Mouse (Mus musculus) skeletal muscle tissue, adult 2 months (tissue): ENCODE measurements around the gene Kng2.
"Not testable (repeated sequence)": the region's sequence is repeated elsewhere in the genome, so short reads cannot be mapped to it uniquely, and the experiment has no call there.

ENCODE experiments used
- DNase-seq: peaks from one replicate; pipeline ENCODE4 v3.0.0-alpha.2; 2012; ENCODE audit warnings: low read depth, low spot score

Gene Kng2

DNA sequence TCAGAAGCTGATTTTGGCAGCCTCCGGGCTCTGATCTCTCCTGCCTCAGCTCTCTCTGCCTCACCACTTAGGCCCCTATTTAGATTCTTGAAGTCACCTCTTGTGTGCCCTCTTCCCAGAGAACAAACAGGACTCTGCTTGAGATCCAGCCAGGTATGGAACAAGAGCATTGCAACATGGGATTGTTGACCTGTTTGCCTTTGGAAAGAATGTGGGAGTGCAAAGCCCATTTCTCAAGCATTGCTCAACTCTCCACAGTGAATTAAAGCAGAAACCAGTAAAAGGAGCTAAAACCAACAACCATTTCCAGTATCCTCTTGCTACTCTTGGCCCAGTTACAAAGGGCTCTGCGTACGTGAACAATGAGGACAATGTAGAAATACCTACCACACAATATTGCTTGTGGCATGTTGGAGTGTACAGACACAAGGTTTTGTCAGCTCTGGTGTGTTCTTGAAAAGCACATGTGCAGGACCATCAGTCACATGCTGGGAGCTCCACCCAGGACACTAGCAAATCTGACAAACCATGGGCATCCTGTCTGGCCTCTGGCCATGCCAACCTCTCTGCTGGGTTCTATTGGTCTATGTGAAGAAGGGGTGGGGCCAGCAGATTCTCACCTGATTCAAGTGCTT, at the start of gene Kng2:
Gene Kng2, minus strand, starts transcription at position 517 of the 635 bp plus-strand sequence.
- DNase-seq = not testable (repeated sequence)

DNA sequence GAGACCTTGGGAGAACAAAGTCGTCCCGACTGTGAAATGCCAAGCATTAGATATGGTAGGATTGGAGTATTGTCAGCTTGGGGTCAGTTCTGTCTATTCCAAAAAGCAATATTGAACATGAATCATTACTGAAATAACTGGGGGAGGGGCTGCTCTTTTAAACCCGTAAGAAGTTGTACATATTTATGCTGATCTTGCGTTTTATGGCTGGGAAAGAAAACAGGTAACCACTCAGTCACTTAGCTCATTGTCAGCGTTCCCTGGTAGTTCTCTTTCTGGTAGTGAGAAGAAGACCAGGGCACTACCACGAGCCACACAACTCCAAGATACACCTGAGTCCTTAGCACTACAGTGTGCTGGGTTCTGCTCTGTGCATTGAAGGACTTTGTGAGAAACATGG, 48.2 kb upstream of the Kng2 start:
- not testable (repeated sequence) for DNase-seq

DNA sequence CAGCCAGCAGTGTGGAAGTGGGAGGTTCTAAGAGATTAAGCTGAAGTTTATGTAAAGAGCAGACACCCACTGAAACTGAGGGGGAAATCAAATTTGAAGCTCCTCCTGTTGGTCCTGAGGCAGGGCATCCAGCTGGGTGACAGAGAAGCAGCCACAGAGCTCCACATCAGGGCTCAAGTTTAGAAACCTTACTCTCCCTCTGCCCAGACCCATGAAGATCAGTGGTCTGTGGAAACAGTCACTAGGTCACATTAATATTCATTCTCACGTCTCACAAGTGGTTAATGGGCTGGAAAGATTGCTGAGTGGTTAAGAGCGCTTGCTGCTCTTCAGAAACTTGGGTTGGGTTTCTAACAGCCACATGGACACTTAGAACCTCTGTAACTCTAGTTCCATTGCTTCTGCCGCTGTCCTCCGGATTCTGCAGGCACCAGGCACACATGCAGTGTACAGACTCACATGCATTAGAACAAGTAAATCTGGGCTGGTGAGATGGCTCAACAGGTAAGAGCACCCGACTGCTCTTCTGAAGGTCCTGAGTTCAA, 31.6 kb upstream of the Kng2 start:
- not testable (repeated sequence) for DNase-seq

DNA sequence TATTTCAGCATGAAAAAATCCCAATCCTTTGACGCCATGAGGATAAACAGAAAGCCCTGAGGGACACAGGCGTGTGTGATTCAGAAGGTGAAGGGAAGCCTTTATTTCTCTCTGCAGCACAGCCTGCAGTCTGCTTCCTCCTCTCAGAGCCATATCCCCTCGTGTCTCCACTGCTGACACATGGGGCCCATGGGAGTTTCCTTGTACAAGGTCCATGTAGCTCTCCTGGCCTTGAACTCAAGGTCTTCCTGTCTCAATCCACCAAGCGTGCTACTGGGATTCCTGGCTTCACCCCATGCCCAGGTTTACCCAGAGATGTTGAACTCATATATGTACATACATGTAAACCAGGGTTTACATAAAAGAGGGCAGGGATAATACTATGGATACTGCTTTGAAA, 30.3 kb upstream of the Kng2 start:
- DNase-seq = not testable (repeated sequence)

DNA sequence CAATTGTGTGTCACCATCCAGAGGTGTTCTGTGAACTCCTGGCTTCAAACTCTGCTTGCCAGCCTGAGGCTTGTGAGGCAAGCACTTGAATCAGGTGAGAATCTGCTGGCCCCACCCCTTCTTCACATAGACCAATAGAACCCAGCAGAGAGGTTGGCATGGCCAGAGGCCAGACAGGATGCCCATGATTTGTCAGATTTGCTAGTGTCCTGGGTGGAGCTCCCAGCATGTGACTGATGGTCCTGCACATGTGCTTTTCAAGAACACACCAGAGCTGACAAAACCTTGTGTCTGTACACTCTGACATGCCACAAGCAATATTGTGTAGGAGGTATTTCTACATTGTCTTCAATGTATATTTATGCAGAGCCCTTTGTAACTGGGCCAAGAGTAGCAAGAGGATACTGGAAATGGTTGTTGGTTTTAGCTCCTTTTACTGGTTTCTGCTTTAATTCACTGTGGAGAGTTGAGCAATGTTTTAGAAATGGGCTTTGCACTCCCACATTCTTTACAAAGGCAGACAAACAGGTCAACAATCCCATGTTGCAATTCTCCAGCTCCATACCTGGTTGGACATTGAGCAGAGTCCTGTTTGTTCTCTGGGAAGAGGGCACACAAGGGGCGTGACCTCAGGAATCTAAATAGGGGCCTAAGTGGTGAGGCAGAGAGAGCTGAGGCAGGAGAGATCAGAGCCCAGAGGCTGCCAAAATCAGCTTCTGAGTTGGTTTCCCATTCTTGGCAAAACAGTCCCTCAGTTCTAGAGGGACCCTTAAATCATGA, 28.6 kb upstream of the Kng2 start, which contains the start of gene Kng1:
Gene Kng1, plus strand, starts transcription at position 198 of the 780 bp plus-strand sequence.
- DNase-seq = not testable (repeated sequence)

DNA sequence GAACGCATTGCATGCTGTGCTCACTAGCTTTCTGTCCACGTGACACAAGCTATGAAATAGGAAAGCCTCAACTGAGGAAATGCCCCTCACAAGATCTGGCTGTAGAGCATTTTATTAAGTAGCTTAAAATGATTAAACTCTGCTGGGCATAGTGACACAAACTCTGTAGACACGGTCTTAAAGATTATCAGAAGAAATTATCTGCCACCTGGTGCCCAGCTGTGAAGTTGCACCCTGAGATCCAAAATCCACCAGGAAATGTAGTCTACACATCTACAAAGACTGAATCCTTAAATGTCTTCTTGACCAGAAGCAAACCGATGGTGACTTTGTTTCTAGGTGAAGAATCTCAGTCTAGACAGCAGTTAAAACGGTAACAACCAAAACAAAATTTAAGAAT, 17.0 kb upstream of the Kng2 start:
- no peak for DNase-seq

DNA sequence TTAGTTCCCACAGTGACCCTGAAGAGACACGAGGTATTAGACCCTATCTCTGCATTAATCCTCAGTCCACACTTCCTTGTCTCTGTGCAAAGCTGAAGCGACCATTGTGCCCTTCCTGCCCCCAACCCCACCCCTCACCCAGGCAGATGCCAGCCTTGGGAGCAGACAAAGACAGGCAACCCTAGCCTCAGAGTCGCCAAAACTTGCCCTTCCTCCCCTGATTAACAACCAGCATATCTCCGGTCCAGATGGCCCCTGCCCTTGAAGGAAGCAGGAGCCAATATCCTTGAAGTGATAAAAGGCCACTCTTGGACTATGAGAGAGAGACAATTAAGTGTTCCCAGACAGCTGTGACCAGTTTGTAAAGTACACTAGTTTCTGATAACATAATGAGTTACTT, 11.6 kb upstream of the Kng2 start:
- DNase-seq = no peak

DNA sequence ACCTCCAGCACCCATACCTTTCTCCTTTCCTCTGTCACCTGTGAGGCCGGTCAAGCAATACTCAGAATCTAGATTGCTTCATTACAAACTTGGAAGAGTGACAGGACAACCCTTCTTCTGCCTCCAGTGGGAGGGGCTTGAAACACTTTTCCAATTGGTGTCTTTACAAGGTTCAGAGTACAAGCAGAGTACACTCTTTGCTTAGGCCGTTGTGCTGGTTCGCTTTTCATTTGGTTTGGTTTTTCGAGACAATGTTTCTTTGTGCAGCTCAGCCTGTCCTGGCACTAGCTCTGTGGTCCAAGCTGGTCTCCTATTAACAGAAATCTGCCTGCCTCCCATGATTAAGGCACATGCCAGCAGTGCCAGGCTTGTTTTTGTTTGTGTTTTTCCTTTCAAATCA, 10.0 kb upstream of the Kng2 start:
- DNase-seq = no peak

DNA sequence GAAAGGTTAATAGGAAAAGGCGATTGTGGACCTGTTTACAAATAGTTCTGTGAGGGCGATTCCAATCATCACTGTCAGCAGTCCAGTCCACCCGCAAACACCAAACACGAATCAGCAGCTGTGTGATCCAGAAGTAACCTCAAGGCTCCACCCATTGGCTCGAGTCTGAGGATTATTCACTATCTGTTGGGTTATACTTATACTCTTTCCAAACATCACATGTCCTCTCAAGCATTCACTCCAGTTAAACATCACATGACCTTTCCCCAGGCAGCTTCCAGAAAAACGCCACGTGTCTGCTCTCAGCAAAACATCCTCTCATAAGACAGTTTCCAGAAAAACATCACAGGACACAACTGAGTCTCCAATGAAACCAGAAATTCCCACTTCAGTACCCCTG, 8.5 kb upstream of the Kng2 start:
- DNase-seq = no peak

DNA sequence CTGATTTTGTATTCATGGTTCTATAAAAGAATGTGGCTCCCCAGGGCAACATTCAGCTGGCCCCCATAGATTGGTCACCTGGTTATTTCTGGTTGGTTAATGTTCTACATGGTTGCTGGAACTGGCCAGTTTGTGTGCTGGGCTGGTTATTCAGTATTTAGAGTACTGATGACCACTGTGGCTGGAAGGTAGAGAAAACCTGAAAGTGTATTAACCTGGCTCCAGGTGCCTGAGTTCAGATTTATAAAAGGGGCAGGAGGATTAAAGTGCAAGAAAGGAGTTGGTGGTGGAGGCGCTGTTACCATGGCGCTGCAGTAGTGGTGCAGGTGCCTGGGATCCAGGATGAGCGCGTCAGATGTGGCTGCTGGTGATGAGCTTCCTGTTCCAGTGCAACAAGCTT, 4.4 kb upstream of the Kng2 start:
- no peak for DNase-seq

DNA sequence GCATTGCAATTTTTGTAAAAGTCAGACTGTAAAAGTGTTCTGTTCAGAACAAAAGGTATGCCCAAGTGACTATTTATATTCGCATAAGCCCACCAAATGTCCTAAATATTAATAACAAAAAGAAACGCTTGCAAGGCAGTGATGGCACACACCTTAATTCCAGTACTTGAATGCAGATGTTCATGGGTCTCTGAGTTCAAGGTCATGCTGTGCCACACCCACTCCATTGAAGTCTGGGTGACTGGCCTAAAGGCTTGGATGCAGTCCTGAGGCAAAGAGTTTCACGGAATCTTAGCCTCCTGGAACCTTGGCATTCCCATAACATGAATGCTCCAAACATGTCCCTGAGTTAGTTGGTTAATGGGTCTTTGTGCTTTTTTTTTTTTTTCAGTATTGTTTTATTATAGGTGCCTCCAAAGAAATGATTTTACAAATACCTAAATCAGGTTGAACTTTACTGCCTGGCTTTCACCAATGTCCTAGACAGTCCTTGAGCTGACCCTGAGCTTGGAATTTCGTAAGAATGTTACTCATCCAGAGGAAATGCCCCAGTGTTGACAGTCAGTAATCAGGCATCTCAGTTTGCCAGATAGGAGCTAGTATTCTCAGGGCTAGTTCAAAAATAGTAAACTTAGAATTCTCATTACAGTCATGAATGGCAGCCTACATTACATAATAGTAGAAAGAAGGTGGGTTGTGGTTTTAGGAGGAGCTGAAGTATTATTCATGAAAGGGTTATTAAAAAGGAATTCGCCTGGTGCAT, 1.6 kb upstream of the Kng2 start:
- DNase-seq = no peak

DNA sequence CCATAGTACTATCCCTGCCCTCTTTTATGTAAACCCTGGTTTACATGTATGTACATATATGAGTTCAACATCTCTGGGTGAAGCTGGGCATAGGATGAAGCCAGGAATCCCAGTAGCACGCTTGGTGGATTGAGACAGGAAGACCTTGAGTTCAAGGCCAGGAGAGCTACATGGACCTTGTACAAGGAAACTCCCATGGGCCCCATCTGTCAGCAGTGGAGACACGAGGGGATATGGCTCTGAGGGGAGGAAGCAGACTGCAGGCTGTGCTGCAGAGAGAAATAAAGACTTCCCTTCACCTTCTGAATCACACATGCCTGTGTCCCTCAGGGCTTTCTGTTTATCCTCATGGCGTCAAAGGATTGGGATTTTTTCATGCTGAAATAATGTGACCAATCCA, 1.9 kb downstream of the Kng2 start:
- not testable (repeated sequence) for DNase-seq

DNA sequence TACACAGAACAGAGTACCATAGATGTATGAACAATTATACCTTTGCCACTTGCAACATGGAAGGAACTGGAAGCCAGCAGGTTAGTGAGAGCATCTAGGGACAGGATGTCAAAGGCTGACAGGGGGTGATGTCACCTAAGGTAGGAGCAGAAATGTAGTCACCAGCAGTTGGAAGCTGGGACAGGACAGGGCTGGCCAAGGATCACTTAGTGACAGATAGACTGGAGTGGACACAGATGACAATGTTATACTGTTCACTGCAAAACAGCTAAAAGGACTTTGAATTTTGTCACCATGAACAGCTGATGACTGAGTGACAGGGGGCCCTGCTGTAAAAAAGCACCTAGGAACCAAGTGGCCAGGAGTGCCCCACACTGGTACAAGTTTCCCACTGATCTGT, 2.7 kb downstream of the Kng2 start:
- DNase-seq = no peak

DNA sequence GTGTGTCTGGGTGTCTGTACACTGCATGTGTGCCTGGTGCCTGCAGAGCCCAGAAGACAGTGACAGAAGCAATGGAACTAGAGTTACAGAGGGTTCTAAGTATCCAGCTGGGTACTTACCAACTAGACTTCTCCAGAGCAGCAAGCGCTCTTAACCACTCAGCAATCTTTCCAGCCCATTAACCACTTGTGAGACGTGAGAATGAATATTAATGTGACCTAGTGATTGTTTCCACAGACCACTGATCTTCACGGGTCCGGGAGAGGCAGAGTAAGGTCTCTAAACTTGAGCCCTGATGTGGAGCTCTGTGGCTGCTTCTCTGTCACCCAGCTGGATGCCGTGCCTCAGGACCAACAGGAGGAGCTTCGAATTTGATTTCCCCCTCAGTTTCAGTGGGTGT, 4.2 kb downstream of the Kng2 start:
- DNase-seq = no peak

DNA sequence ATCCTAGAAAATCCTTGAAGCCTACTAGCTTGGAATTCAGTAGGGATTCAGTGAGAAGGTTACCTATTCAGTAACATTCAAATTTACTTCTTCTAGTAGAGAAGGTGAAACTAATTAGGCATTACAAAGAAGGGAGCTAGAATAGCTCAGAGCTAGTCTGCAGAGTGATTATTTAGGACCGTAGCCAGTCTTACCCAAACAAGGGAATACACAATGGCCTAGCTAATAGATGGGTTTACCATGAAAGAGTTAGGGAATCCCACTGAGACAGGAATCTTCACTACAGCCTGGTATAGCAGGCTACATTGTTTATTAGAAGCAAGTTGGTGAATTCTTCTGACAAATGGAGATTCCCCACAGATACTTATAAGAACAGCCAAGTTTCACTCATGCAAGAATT, 8.7 kb downstream of the Kng2 start:
- not testable (repeated sequence) for DNase-seq

DNA sequence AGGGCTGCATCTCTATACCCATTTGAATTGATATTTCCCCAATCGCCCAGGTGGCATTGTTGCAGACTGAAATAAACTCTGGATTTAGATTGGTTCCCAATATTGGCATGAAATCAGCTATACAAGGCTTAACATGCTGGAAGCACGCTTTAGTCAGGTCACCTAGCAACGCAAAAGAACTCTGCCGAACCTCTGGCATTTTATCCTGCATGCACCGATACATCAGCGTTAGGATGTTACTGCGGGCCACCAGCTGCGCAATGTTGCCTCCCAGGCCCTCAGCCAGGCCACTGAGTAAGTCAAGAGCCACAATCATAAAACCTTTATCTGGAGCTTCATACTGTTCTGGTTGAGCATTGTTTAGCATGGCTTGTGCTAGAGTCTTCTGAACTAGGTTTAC, 14.6 kb downstream of the Kng2 start:
- DNase-seq = not testable (repeated sequence)

DNA sequence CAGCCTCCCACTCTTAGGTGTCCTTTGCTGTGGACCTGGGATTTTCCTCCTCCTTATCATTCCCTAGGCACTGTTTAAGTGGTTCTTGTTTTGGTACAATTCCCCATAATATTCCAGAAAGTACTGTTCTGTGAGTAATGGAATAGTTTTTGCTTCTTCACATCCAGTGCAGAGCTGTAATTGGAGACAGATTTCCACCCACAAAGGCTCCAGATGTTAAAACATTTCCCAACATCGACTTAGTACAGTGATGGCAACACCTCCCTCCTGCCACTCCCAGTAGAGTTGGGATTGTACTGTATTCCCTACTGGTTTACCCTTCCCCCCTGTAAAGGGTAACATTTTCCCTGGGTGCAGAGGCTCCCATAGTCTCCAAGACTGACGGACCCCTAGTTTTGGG, 15.5 kb downstream of the Kng2 start:
- not testable (repeated sequence) for DNase-seq

DNA sequence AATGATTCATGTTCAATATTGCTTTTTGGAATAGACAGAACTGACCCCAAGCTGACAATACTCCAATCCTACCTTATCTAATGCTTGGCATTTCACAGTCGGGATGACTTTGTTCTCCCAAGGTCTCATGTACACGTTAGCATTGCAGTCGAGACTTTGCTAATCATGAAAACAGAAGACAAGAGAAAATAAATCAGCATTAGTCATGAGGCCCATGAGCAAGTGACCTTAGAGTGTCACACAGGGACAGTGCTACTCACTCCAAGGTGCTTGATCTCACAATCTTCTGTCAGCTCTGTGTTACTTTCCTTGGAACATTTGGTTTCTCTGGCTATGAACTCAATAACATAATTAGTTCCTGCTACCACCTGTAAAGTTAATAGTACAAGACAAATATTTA, 32.3 kb downstream of the Kng2 start:
- not testable (repeated sequence) for DNase-seq

DNA sequence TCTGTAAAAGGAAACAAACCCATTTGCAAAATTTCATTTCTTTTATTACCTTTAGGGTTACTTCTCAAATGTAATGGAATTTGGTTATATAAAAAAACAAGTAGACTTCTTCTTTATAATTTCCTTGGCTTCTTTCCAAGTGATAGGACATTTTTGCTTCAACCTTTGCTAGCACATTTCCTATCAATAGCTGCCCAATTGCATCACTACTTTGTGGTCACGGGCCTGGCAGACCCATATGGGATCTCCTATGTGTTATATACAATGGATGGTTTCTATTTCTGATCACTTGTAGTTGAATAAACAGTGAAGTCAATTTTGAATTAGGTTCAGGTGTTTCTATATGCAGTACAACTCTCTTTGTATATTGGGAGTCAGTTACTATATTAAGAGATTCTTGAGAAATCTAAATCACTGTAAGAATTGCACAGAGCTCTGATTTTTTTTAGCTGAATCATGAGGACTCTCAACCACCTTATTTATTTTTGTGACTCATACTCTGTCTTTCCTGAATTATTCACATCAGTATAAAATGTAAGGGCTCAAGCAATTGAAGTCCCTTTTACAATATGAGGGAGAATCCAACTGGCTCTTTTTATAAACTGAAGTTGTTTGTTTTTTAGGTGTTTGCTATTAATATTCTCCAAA, 61.8 kb downstream of the Kng2 start:
- DNase-seq = no peak

DNA sequence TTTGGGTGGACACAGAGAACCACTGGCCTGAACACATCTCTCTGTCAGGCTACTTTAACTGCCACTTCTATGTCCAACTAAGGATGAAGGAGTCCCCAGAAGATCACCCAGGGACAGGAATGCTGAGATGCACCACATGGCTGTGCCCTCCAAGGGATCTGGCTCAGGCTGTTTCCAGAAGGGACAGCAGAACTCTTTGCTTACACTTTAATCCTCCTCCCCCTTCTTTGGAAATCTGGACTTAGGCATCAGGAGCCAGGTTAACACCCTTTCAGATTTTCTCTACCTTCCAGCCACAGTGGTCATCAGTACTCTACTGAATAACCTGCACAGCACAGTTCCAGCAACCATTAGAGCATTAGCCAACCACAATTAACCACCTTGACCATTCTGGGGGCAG, 66.0 kb downstream of the Kng2 start:
- DNase-seq = no peak

DNA sequence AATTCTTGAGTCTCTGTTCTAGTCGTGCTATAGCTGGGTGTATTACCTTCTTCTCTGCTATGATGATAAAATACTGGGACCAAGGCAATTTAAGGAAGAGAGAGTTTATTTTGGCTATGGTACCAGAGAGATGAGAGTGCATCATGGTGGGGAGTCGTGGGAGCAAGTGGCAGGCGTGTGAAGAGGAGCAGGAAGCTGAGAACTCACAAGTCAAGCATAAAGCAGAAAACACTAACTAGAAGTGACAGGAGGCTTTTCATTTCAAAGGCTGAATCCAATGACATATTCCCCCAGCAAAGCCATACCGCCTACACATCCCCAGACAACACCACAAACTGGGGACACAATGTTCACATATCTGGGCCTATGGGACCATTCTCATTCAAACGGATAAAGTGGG, 67.0 kb downstream of the Kng2 start:
- DNase-seq = no peak

DNA sequence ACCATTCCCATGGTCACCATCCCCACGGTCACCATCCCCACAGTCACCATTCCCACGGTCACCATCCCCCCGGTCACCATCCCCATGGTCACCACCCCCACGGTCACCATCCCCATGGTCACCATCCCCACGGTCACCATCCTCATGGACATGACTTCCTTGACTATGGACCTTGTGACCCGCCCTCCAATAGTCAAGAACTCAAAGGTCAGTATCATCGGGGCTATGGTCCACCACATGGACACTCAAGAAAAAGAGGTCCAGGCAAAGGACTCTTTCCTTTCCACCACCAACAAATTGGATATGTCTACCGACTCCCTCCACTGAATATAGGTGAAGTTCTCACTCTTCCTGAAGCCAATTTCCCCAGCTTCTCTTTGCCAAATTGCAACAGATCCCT, 68.2 kb downstream of the Kng2 start:
- no peak for DNase-seq
